Mouse (Mus musculus) gonadal fat pad, adult 2 months (tissue): ENCODE results near the gene Fbrs. TPM values are rescaled to one million over a fixed set of nuclear protein-coding genes. Genes with fewer than 3 reads are reported as not detected.

Experiments
- DNase-seq: peaks from one replicate; pipeline ENCODE4 v3.0.0-alpha.2; 2012; ENCODE audit warnings: low read depth
- polyA plus RNA-seq: library from polyadenylated mRNA; depleted of rRNA; stranded (reverse); fragments of >200 nt; gene quantifications from 2 replicates; pipeline ENCODE4 v1.2.3, GENCODE M21; 2012; rRNA removed

Fbrs gene
- polyA plus RNA-seq, 1 experiment, result 15.3 TPM

DNA sequence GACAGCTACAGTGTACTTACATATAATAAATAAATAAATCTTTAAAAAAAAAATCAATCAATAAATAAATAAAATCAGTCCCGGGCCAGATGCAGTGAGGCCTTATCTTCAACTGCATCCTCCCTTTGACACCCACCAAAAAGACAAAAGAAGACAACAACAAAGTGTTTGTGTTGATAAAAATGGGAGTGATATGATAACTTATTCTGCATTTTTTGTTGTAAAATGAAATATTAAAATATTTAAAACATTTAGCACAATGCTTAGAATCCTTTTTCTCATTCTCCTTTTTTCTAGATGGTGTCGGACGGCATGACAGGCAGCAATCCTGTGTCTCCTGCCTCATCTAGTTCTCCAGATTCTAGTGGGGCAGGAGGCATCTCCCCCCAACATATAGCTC is 40.3 kb downstream of the Fbrs start, which contains the start of gene Gm42715:
Gene Gm42715, plus strand, starts transcription at position 301 of the 400 bp plus-strand sequence.
- DNase-seq, result no peak

Other genes with a start within 250 kb of the Fbrs start
- 13.4 and 14.2 TPM in 2 replicates for gene Zfp553, start 246.1 kb upstream of the Fbrs start, polyA plus RNA-seq
- gene Sept1, start 246.1 kb upstream of the Fbrs start, polyA plus RNA-seq, result 8.3 and 9.3 TPM in 2 replicates
- 89.7 and 105 TPM in 2 replicates for gene Zfp771, start 234.9 kb upstream of the Fbrs start, polyA plus RNA-seq
- gene Dctpp1, start 218.5 kb upstream of the Fbrs start, polyA plus RNA-seq, result 40.9 and 52.0 TPM in 2 replicates
- 21.3 and 22.8 TPM in 2 replicates for gene Sephs2, start 205.1 kb upstream of the Fbrs start, polyA plus RNA-seq
- gene Itgal, start 182.9 kb upstream of the Fbrs start, polyA plus RNA-seq, result 3.0 and 3.4 TPM in 2 replicates
- 22.5 and 22.7 TPM in 2 replicates for gene Zfp768, start 133.6 kb upstream of the Fbrs start, polyA plus RNA-seq
- 8.7 and 9.4 TPM in 2 replicates for gene Zfp747, start 103.1 kb upstream of the Fbrs start, polyA plus RNA-seq
- gene 9130019O22Rik, start 92.0 kb upstream of the Fbrs start, polyA plus RNA-seq, result 5.8 and 6.4 TPM in 2 replicates
- 11.9 and 12.0 TPM in 2 replicates for gene E430018J23Rik, start 85.6 kb upstream of the Fbrs start, polyA plus RNA-seq
- gene Zfp764, start 72.4 kb upstream of the Fbrs start, polyA plus RNA-seq, result 5.6 and 5.9 TPM in 2 replicates
- gene Zfp688, start 57.1 kb upstream of the Fbrs start, polyA plus RNA-seq, result 18.1 and 22.4 TPM in 2 replicates
- gene Zfp689, start 30.0 kb upstream of the Fbrs start, polyA plus RNA-seq, result 3.5 and 4.2 TPM in 2 replicates
- 52.6 and 58.8 TPM in 2 replicates for gene Prr14, start 19.6 kb upstream of the Fbrs start, polyA plus RNA-seq
- gene Srcap, start 32.8 kb downstream of the Fbrs start, polyA plus RNA-seq, result 14.9 and 16.8 TPM in 2 replicates
- gene Gm42715, start 40.4 kb downstream of the Fbrs start, polyA plus RNA-seq, result 8.9 and 12.1 TPM in 2 replicates
- 0.18 TPM in 1 of 2 replicates, not detected in the other for gene Tmem265, start 82.2 kb downstream of the Fbrs start, polyA plus RNA-seq
- gene Phkg2, start 94.1 kb downstream of the Fbrs start, polyA plus RNA-seq, result 65.7 and 72.1 TPM in 2 replicates
- gene Ccdc189, start 109.4 kb downstream of the Fbrs start, polyA plus RNA-seq, result 16.9 and 18.8 TPM in 2 replicates
- 29.2 and 32.8 TPM in 2 replicates for gene Rnf40, start 109.6 kb downstream of the Fbrs start, polyA plus RNA-seq
- 14.6 and 18.1 TPM in 2 replicates for gene Zfp629, start 136.6 kb downstream of the Fbrs start, polyA plus RNA-seq
- gene Bcl7c, start 229.7 kb downstream of the Fbrs start, polyA plus RNA-seq, result 21.2 and 30.4 TPM in 2 replicates
- 21.0 and 35.9 TPM in 2 replicates for gene Ctf1, start 233.5 kb downstream of the Fbrs start, polyA plus RNA-seq